Mouse (Mus musculus) MEL (cell line): ENCODE measurements around the gene Rtp4. TPM values are rescaled to one million over a fixed set of nuclear protein-coding genes. Genes with fewer than 3 reads are reported as not detected.

Experiments used
- DNase-seq: peaks from one replicate; pipeline ENCODE4 v3.0.0; 2011; ENCODE audit warnings: low read depth, low spot score
- H3K27ac ChIP-seq: 2 replicates; pipeline ENCODE4 v1.5.1; 2012; ENCODE audit warnings: low read depth, mild to moderate bottlenecking, control low read depth, low read length, moderate library complexity; ENCODE audit not compliant: control insufficient read depth
- H3K27me3 ChIP-seq, 2 experiments: fragments of 150-350 bp in 1 of 2; sonication (generic) in 1 of 2; 2 replicates each; pipeline ENCODE4 v1.6.1; 2012; ENCODE audit warnings: low read length in 2 of 2, mild to moderate bottlenecking in 2 of 2, improper control_type of control experiment in 1 of 2, moderate library complexity in 1 of 2; ENCODE audit not compliant: insufficient read depth in 2 of 2, control insufficient read depth in 1 of 2
- H3K36me3 ChIP-seq, 2 experiments: 2 replicates each; pipeline ENCODE4 v1.6.1; 2012 to 2014; ENCODE audit warnings: low read length in 2 of 2, improper control_type of control experiment in 1 of 2, inconsistent platforms in 1 of 2, mild to moderate bottlenecking in 1 of 2; ENCODE audit not compliant: insufficient read depth in 2 of 2, control insufficient read depth in 1 of 2
- H3K4me1 ChIP-seq, 2 experiments: fragments of 150-350 bp in 1 of 2; sonication (generic) in 1 of 2; 2 replicates each; pipeline ENCODE4 v1.6.1; 2012; ENCODE audit warnings: low read length in 2 of 2, improper control_type of control experiment in 1 of 2, mild to moderate bottlenecking in 1 of 2; ENCODE audit not compliant: insufficient read depth in 2 of 2, control insufficient read depth in 1 of 2
- H3K4me3 ChIP-seq, 2 experiments: fragments of 150-350 bp in 1 of 2; sonication (generic) in 1 of 2; 2 replicates each; pipeline ENCODE4 v1.5.1; 2012; ENCODE audit warnings: low read depth in 2 of 2, low read length in 2 of 2, mild to moderate bottlenecking in 2 of 2, moderate library complexity in 2 of 2, control low read depth in 1 of 2, improper control_type of control experiment in 1 of 2; ENCODE audit not compliant: control insufficient read depth in 1 of 2, insufficient read depth in 1 of 2
- H3K79me2 ChIP-seq: 2 replicates; pipeline ENCODE4 v1.6.1; 2012; ENCODE audit warnings: mild to moderate bottlenecking, low read length, moderate library complexity; ENCODE audit not compliant: control insufficient read depth, poor library complexity, insufficient read depth
- H3K9ac ChIP-seq: 2 replicates; pipeline ENCODE4 v1.6.1; 2012; ENCODE audit warnings: low read depth, mild to moderate bottlenecking, control low read depth, low read length, moderate library complexity; ENCODE audit not compliant: control insufficient read depth, poor library complexity, severe bottlenecking
- H3K9me3 ChIP-seq: fragments of 150-350 bp; sonication (generic); replicated peaks from 2 replicates; pipeline ENCODE4 v1.6.1; 2012; ENCODE audit warnings: mild to moderate bottlenecking, low read length, improper control_type of control experiment, moderate library complexity; ENCODE audit not compliant: insufficient read depth
- BHLHE40 ChIP-seq: IDR thresholded peaks from 2 replicates; pipeline ENCODE4 v1.6.1; 2012; ENCODE audit warnings: low read depth, mild to moderate bottlenecking, inconsistent platforms, low read length, improper control_type of control experiment, borderline replicate concordance
- CHD1 ChIP-seq: IDR thresholded peaks from 2 replicates; pipeline ENCODE4 v1.6.1; 2012; ENCODE audit warnings: low read depth, mild to moderate bottlenecking, inconsistent platforms, low read length, improper control_type of control experiment
- ELF1 ChIP-seq: IDR thresholded peaks from 2 replicates; pipeline ENCODE4 v1.6.1; 2014; ENCODE audit warnings: low read depth, mild to moderate bottlenecking, inconsistent platforms, low read length, improper control_type of control experiment, moderate library complexity
- EP300 ChIP-seq, 2 experiments: IDR thresholded peaks; 2 replicates each; pipeline ENCODE4 v1.6.1; 2011; ENCODE audit warnings: improper control_type of control experiment in 2 of 2, low read length in 2 of 2, low read depth in 1 of 2, mild to moderate bottlenecking in 1 of 2
- GABPA ChIP-seq: IDR thresholded peaks from 2 replicates; pipeline ENCODE4 v1.6.1; 2012; ENCODE audit warnings: low read depth, mild to moderate bottlenecking, inconsistent platforms, low read length, improper control_type of control experiment, moderate library complexity
- HCFC1 ChIP-seq: IDR thresholded peaks from 2 replicates; pipeline ENCODE4 v1.6.1; 2012; ENCODE audit warnings: low read depth, mild to moderate bottlenecking, inconsistent platforms, low read length, improper control_type of control experiment, moderate library complexity
- JUND ChIP-seq: IDR thresholded peaks from 2 replicates; pipeline ENCODE4 v1.6.1; 2011; ENCODE audit warnings: low read depth, mild to moderate bottlenecking, improper control_type of control experiment, low read length
- KAT2A ChIP-seq: conservative IDR thresholded peaks from 2 replicates; pipeline ENCODE4 v1.6.1; 2012; ENCODE audit warnings: low read depth, low read length, improper control_type of control experiment, inconsistent platforms
- MAX ChIP-seq: IDR thresholded peaks from 2 replicates; pipeline ENCODE4 v1.6.1; 2011; ENCODE audit warnings: low read length, improper control_type of control experiment
- MYC ChIP-seq: IDR thresholded peaks from 2 replicates; pipeline ENCODE4 v1.6.1; 2011; ENCODE audit warnings: low read depth, mild to moderate bottlenecking, low read length, improper control_type of control experiment, moderate library complexity
- POLR2AphosphoS2 ChIP-seq: IDR thresholded peaks from 2 replicates; pipeline ENCODE4 v1.6.1; 2011; ENCODE audit warnings: low read length, improper control_type of control experiment
- POLR2AphosphoS5 ChIP-seq: IDR thresholded peaks from 2 replicates; pipeline ENCODE4 v1.6.1; 2012; ENCODE audit warnings: low read depth, borderline replicate concordance, mild to moderate bottlenecking, inconsistent platforms, low read length, moderate library complexity, mixed read lengths
- TBP ChIP-seq: IDR thresholded peaks from 2 replicates; pipeline ENCODE4 v1.8.0; 2011; ENCODE audit warnings: low read depth, low read length, improper control_type of control experiment
- USF2 ChIP-seq, 2 experiments: IDR thresholded peaks; 2 replicates each; pipeline ENCODE4 v1.6.1; 2011 to 2012; ENCODE audit warnings: improper control_type of control experiment in 2 of 2, low read length in 2 of 2, borderline replicate concordance in 1 of 2, inconsistent platforms in 1 of 2, low read depth in 1 of 2, mild to moderate bottlenecking in 1 of 2; ENCODE audit not compliant: insufficient read depth in 1 of 2
- ZC3H11A ChIP-seq: IDR thresholded peaks from 2 replicates; pipeline ENCODE4 v1.6.1; 2012; ENCODE audit warnings: low read depth, mild to moderate bottlenecking, inconsistent platforms, low read length, improper control_type of control experiment
- ZKSCAN1 ChIP-seq: IDR thresholded peaks from 2 replicates; pipeline ENCODE4 v1.6.1; 2012; ENCODE audit warnings: low read depth, mild to moderate bottlenecking, inconsistent platforms, low read length, improper control_type of control experiment, moderate library complexity
- ZMIZ1 ChIP-seq: IDR thresholded peaks from 2 replicates; pipeline ENCODE4 v1.6.1; 2012; ENCODE audit warnings: low read depth, mild to moderate bottlenecking, inconsistent platforms, low read length, improper control_type of control experiment, moderate library complexity
- polyA plus RNA-seq, 2 experiments: library from polyadenylated mRNA; stranded (reverse) in 1 of 2; unstranded in 1 of 2; fragments of >175 nt in 1 of 2; fragments of >200 nt in 1 of 2; gene quantifications; 2 replicates each; pipeline versions ENCODE4 v1.2.1 to v1.2.4; 2012; ENCODE audit warnings: low replicate concordance in 2 of 2, low read depth in 1 of 2; ENCODE audit not compliant: insufficient read length in 2 of 2, insufficient read depth in 1 of 2, missing spikeins in 1 of 2
- total RNA-seq: library from RNA; depleted of rRNA; stranded (reverse); fragments of 300-350 nt; gene quantifications from 2 replicates; pipeline ENCODE4 v1.2.3, GENCODE M21; 2012

Rtp4 gene
- total and polyA plus RNA-seq, 3 experiments, result not detected

GRCm38 (mm10) chr16:23472046-23472445 lies 48.0 kb upstream of the Rtp4 start:
- no peaks in the 10 kb centered on the region for H3K4me1 ChIP-seq
- H3K27ac ChIP-seq, result no peak overlapping the region
- H3K9me3 ChIP-seq, result no peaks in the 10 kb centered on the region
- H3K27me3 ChIP-seq, result no peaks in the 10 kb centered on the region
- H3K36me3 ChIP-seq, result no peaks in the 10 kb centered on the region
- no peak for DNase-seq
- H3K79me2 ChIP-seq, result no peaks in the 10 kb centered on the region
- H3K4me3 ChIP-seq, result no peak overlapping the region
- H3K9ac ChIP-seq, result no peak overlapping the region
- TF ChIP-seq KAT2A (no peak), EP300 (IDR thresholded peaks at IDR 0.05; ENCODE audit: low read depth in 1 of 2, low read length in 2 of 2) (no peak), GABPA (no peak), CHD1 (no peak), ZMIZ1 (no peak), JUND (no peak), MYC (no peak), ZC3H11A (no peak), BHLHE40 (no peak), HCFC1 (no peak)

GRCm38 (mm10) chr16:23475651-23476050 lies 44.4 kb upstream of the Rtp4 start:
- H3K9me3 ChIP-seq, result no peaks in the 10 kb centered on the region
- no peak for DNase-seq
- H3K4me1 ChIP-seq, result no peaks in the 10 kb centered on the region
- no peak overlapping the region for H3K9ac ChIP-seq
- H3K36me3 ChIP-seq, result no peaks in the 10 kb centered on the region
- no peaks in the 10 kb centered on the region for H3K27me3 ChIP-seq
- TF ChIP-seq ZKSCAN1 (no peak), BHLHE40 (no peak), CHD1 (no peak), JUND (no peak), MYC (no peak), POLR2AphosphoS5 (no peak), MAX (no peak), ELF1 (no peak), POLR2AphosphoS2 (no peak), USF2 (IDR thresholded peaks at IDR 0.05; ENCODE audit: borderline replicate concordance in 1 of 2, insufficient read depth in 1 of 2, low read depth in 1 of 2, low read length in 2 of 2) (no peak), TBP (no peak)
- no peak overlapping the region for H3K4me3 ChIP-seq
- H3K27ac ChIP-seq, result no peak overlapping the region
- H3K79me2 ChIP-seq, result no peaks in the 10 kb centered on the region
